Mouse (Mus musculus) CD4-positive, CD25-positive, alpha-beta regulatory T cell, adult 4 months (primary cell): ENCODE measurements around the gene Zc3h6. TPM values are rescaled to one million over a fixed set of nuclear protein-coding genes. Genes with fewer than 3 reads are reported as not detected.
A peak's percentile ranks its signal among the peaks of the same experiment; 100 is the strongest.

Experiments
- ATAC-seq: one replicate; pipeline ENCODE4 v1.8.0; 2017
- polyA plus RNA-seq, 2 experiments: library from polyadenylated mRNA; unstranded; fragments of 100-300 nt; shearing (Covaris generic); gene quantifications; one replicate each; pipeline ENCODE4 v1.2.1; 2017

Gene Zc3h6
- polyA plus RNA-seq = 10 to 100 TPM in 1 of 2 experiments, 1 to 10 TPM in 1; 9.6 to 11.9 TPM

DNA sequence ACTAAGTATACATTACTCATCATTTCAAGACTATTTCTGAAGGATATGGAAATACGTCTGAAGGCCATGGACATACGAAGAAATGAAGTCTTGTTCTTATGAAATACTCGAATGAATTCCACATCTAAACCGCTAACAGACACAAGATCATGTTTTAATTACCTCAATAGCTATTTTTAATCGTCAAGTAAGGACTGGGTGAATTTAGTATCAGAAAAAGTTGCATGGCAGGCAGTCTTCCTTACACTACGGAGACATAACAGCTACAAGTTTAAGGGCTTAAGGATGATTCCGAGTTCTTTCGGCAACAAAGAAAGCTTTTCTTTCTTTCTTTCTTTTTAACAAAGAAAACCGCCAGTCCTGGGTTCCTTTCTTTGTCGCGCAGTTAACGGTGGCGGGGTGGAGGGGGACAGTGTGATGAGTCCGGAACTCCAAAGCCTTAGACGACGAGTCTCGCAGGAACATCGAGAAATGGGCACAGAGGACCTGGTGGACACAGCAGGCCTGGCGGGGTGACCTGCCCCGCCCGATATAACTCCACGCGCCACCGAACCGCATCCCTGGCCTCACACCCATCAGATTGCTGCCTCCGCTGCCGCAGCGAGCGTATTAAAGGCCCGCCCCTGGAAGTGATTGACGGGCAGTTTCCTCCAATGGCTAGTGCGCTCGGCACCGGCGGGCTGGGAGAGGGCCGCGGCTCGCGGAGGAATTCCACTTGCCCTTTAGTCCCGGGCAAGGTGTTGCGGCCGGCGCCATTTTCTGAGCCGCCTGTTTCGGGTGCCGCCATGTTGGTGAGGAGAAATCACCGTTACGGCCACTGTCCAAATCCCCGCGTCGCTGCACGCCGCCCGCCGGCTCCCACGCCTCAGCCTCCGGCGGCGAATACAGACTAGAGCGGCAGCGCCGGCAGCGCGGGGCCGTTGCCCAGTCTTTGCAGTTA, at the start of gene Zc3h6:
Gene Zc3h6 (plus strand): TSS at position 762 of the 940 bp plus-strand sequence.
- peak; percentile 97 for ATAC-seq

DNA sequence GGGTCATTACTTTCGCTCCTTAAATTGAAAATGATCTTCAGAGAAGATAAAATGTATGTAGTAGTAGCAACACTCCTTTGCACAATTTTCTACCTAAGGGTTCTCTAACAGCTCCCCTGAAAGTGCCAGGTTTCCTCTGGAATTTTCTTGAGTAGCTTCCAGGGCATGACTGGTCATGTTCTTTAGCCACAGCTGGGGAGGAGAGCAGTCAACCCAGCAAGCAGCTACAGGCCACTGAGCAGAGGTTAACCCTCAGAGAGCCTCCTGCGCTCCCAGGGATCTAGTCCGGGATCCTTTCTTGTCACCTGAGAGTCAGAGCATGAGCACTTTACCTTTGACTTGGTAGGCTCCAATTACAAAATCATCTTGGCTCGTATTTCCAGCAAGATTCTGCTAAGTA, 42.4 kb upstream of the Zc3h6 start:
- ATAC-seq = no peak

DNA sequence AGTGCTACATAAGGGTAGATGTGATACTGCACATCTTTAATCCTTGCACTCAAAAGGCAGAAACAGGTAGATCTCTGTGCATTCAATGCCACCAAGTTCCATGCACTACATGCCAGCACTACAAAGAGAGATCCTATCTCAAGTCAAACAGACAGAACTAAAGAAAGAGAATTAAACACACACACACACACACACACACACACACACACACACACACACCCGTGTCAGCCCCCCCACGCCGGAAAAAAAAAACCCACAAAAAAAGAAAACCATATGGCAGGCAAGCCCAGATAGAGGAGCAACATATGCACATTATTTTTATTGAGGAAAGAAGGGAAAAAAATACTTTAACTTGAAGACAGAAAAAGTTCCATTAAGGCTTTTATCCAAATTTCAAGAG, 38.8 kb upstream of the Zc3h6 start:
- no peak for ATAC-seq

DNA sequence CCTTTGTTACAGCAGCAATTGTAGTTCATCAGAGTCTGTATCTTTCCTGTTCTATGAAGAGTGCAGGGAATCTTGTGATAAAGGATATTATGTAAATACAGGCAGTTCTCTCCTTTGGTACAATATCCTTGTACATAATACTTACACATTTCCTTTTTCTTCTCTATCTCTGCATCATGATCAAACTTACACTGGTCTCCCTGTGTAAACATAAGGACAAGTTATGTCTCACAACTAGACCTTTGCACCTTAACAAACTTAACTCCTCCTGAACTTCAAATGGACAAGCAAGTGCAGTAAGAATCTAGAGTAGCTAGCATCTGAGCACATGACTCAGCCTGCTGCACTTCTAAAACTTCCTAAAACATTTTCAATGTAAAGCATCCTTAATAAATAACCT, 36.5 kb upstream of the Zc3h6 start:
- no peak for ATAC-seq

DNA sequence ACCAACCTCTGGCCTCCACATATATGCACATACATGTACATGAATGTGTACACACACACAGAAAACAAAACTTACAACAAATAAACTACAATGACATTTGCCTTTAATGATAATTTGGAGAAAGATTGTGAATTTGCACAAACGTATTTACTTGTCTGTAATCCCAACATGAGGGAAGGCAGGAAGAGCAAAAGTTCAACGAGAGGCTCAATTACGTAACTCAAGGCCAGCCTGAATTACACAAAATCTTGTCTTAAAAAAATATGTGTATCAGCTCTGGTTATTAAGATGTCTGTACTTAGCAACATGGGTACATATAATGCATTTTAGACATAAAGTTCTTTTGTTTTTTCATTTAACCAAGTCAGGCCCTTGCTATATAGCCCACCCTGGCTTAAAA, 30.9 kb upstream of the Zc3h6 start:
- ATAC-seq = no peak

DNA sequence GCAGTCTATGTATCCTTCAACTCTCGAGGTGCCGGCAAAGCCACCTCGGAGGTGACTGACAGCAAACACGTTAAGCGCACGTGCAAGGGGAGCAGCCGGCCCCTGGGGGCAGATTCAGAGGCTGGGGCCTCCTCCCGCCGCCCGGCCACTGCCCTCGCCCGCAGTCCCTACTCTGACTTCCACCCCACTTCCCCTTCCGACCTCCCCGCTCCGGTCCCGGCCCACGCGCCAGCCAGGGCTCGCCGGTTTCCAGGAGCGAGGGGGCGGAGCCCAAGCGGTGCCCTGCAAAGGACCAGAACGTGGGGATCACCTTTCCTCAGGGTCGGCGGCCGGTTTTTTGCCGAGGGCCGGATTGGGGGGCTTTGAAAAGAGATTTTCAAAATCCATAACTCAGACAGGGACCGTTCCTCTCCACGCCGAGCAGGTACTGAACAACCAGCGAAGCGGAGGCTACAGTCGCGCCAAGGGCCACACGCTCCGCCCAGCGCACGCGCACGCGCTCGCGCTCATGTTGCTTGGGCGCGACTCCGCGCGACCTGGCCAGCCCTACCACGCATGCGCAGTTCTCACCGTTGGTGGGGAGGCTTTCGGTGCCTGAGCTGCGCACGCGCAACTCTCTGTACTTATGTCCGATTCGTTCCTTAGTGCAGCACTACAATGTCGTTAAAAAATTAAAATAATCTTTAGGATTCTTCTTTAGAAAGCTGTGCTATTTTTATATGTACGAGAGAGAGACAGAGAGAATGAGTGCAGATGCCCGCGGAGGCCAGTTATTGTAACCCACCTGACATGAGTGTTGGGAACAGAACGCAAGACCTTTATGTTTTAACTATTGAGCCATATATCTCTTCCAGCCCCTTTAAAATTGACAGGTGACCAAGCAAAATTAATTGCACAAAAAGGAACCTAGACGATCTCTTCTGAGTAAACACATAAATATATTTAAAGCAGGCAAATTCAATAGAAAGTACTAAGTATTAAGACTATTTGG, 23.4 kb upstream of the Zc3h6 start, which contains the start of gene Zc3h8:
Gene Zc3h8 (minus strand): TSS at position 540 of the 991 bp plus-strand sequence.
- ATAC-seq = peak; percentile 90

DNA sequence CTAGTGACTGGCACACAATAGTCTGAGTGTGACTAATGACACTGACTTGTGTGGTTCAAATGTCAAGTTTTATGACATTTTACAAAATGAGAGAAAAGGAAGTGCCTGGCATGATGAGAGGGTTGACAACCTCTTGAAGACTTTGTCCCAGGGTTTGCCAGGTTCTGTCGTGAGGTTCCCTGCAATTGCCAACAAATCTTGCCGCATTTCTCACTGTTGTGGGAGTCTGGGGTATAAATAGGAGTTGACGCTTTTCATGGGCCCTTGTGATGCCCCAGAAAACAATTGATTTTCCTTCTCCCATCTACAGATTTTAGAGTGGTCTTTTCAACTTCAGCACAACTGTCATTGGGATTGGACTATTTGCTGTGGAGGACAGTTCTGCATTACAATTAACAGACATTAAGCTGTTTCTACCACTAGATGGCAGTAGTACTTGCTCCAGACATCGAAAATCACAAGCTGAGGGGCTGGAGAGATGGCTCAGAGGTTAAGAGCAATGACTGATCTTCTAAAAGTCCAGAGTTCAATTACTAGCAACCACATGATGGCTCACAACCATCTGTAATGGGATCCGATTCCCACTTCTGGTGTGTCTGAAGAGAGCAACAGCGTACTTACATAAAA, 19.1 kb upstream of the Zc3h6 start:
- peak; percentile 29 for ATAC-seq

DNA sequence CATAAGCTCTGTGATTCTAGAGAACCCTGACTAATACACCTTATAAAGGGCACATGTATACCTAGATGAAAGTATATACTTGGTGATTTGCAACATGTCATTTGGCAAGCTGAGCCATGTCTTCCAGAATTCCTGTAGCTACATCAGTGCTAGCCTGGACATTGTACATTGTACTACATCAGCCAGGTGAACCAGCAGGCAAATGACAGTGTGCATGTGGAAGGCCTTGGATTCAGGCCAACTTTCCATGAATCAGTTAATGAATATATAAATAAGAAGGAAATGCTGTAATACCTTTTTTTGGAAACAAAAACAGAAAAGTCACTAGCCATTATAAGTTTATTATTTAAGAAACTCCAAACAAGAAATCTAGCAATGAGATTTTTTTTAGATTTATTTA, 13.0 kb upstream of the Zc3h6 start:
- ATAC-seq = no peak

DNA sequence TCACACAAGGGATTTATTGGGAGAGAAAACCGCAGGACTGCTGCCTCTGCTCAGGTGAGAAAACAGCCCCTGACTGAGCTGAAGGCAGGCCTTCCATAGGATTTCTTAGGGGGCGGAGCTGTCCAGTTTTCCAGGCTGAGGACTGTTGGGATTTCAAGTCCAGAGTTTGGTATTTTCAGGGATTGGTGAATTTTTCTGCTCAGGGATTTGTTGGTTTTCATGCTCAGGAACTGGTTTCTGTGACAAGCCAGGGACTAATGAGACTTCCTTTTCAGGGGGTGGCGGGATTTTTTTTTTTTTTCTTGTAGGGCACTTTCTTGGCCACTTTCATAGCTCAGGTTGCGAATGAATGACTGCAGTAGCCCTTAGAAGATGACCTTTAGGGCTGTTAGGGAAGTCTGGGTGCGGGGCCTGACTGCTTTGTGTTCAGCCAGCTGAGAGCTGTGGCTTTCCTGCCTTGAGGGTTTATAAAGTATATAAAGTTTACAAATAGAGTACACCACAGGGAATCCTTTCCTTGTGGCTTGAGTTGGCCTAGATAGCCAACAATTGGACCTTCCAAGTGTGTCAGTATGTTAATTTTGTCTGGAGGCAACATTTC, 1.6 kb upstream of the Zc3h6 start:
- no peak for ATAC-seq

DNA sequence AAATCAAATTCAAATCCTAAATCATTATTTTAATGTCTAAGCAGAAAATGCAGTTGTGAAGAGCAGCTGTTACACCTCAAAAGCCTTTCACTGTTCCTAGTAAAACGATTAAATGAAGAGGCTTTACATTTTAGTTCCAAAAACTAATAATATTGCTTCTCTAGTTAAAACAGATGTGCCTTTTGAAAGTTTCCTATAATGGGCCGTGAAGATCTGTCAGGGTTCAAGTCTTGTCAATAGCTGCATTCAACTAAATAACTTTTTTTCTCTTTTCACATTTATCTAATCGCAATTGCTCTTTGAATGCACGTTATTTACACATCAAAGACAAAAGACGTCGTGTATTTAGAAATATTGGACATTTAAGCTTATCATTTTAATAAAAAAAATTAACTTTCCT, 966 bp upstream of the Zc3h6 start:
- ATAC-seq = no peak

DNA sequence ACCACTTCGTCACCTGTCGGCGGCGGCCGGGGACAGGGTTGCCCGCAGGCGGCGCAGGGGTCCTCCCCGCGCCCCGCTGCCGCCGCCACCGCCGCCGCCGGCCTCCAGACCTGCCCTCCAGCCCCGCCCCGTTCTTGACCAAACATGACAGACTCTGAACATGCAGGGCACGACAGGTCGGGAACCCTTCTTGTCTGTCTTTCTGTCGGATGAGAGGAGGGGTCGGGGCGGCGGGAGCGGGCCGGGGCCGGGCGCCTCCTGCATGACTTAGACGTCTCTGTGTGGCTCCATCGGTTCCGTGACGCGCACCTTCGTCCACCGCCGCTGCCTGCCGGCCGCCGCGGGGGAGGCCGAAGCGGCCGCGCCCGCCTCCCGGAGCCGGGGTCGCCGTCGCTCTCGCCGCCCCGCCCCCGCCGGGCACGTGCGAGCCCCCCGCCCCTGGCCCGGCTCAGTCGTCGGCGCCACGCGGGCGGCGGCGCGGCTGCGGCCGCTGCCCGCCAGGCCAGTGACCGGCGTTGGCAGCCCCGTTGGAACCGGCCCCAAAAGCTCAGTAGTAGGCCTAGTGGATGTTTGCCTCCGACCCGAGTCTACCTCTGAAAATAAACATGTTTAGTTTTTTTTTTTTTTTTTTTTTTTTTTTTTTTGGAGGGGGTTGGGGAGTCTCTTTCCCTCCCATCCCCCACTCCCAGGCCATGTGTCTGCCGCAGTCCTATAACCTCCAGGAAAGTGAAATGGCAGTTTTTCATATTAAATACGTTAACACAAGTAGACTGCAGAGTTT, 649 bp downstream of the Zc3h6 start, which contains the start of gene Gm10762:
Gene Gm10762 (minus strand): TSS at position 65 of the 781 bp plus-strand sequence.
- peak; percentile 12 for ATAC-seq

DNA sequence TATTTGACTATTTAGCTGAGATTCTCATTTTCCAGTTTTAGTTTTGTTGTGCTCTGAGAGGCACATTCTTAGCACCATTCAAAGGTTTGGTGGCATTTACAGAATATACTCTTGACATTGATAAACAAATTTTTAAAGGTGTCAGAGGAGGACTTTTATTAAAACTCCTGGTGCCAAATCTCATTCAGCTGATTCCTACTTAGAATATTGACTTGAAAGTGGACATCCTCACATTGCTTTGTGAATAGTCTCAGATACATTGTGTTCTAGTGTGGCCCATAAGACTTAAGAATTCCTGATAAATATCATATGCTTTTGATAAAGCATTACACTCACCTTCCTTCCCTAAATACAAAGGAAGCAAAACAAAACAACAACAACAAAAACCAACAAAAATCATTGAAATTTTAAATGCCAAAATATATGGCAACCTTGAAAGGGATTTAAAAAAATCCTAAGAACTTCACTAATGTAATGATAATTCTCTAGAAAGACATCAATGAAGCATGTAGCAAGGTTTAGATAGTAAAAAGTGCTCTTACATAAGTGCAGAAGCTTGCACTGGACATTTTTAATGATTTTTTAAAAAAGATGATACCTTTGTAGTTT, 1.4 kb downstream of the Zc3h6 start:
- no peak for ATAC-seq

DNA sequence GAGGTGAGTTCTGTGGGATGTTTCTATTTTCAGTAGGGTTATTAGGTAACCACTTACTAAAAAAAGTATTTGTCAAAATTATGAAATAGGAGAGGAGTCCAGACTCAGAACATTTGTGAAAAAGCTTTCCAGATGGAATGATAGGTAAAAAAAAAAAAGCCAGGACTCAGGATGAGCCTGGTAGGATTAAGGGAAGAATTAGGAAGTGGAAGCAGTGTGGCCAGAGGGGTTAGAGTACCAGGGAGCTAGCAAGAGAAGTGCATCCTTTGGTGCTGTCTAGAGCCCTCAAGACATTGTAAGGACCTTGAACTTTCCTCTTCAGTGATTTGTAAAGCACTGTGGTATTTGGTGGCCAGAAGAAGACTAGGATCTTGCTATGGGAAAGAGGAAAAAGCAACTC, 5.1 kb downstream of the Zc3h6 start:
- no peak for ATAC-seq

DNA sequence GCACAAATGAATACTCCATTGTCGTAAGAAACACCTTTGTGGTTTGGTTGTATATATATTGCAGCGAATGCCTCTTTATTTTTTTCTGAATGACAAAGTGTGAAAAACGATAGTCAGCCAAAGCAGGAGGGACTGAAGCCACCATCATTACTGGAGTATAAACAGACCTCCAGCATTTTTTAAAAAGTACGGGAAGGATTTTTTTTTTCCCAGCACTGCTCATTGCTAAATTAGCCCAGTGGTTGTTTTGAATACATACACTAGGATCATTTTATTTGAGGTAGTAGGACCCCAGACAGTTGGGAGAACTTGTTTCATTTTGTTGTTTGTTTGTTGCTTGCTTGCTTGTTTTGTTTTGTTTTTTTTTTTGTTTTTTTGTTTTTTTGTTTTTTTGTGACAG, 8.4 kb downstream of the Zc3h6 start:
- no peak for ATAC-seq

DNA sequence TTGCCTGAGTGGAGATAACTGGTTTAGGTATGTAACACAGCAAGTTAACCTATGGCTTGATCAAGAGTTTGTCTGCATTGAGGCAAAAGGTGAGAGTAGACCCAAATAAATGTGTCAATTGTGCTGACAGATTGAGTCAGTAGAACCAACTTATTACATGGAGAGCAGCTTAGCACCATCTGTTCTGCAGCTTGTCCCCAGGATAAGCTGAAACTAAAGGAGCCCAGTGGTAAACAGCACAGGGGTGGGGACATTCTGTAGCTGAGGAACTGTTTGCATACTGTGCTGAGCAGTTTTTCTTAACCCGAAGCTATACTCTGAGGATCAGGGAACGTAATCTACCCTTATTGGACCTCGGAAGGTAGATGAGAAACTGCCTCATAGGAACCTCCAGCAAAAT, 17.5 kb downstream of the Zc3h6 start:
- ATAC-seq = no peak

DNA sequence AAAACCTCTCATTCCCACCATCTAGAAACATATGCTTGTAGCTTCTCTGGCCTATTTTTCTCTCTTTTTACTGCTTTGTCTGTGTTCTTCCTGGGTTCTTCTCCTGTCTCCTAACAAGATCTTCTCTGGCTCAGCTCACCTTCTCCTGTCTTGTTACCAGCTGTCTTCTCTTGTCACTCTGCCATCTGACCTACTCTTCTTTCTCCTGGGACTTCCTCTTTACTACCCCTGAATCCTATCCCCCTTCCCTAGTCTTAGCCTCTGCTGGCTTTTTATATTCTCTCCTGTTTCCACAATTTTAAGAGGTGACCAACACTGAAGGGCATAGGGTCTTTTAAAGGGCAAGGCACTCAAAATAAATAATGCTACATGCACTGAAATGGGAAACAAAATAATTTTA, 37.7 kb downstream of the Zc3h6 start:
- ATAC-seq = no peak

DNA sequence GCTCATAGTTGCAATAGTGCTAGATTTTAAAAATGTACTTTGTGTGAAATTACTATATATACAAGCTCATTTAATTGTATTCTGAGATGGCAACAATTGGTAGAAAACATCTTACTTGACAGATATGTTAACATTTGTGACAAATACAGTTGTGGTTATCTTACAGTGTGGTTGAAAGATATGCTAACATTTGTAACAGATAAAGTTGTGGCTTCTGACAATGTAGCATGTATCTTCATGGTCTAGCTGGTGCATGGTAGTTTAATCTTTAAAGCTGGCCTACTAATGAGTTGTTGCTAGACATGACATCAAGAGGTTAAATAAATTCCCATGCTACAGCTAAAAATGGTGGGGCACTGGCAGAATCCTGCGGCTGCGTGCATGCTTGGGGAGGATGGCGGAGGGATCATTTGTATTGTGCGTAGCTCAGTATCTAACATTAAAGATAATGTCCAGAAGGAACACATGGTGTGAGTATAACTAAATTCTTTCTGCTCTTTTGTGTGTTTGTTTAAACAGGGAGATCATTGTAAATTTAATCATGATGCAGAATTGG, 39.1 kb downstream of the Zc3h6 start:
- ATAC-seq = no peak

DNA sequence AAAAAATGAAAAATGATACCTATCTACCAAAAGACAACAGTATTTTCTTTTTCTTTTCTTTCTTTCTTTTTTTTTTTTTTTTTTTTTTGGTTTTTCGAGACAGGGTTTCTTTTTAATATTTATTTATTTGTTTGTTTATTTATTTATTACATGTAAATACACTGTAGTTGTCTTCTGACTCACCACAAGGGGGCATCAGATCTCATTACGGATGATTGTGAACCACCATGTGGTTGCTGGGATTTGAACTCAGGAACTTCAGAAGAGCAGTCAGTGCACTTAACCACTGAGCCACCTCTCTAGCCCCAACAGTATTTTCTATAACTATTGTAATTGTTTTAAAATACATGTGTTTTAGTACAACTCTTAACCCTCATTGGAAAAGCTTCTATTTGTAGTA, 41.7 kb downstream of the Zc3h6 start:
- ATAC-seq = peak; percentile 23

DNA sequence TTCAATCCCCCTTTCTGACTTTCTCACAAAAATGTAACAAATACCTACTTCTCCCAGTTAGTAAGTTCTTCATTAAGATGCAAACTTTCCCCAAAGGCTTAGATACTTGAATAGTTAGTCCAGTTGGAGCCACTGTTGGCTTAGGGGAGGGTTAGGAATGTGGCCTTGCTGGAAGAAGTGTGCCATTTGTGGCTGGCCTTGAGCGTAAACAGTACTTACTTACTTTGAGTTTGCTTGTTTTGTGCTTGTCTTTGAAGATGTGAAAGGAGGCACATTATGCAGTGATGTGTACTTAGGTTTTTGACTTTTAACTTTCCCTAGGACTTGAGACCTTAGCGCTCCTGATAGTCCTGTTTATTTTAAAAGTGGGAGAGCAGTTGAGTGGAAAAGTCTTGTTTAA, 52.9 kb downstream of the Zc3h6 start:
- no peak for ATAC-seq

DNA sequence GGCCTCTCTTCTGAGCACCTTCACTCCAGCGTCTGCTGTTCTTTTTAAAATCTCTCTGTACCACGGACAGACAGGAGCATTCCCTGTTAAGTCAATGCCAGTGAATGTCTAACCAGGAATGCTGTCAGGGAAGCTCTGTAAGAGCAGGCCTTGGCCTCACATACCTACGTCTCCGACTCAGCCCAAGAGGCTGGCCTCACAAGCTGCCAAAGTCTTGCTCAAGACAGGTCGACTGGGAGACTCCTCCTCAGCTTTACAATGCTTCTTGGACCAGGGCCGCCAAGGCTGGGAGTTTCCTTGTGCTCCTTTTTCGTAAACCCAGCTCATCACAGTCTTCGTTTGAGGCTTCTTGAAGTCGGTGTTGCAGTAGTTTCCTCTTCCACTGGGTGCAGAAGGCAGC, 57.6 kb downstream of the Zc3h6 start:
- no peak for ATAC-seq

DNA sequence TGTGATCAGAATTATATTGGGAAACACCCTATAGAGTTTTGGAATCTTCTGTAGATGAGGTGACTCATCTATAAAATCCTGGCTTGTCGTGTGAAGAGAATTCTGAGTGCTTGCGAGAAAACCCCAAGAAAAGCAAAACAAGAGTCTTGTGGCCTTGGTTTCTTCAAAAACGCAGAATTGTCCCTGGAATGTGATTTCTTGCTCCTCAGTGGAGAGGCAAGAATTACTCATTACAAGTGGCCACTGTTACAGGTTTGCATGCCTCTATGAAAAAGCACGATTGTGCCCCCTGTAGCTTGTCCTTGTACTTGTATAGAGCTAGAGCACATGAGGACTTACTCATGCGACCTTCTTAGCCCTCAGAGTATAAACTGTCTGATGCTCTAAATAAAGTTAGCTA, 68.2 kb downstream of the Zc3h6 start:
- no peak for ATAC-seq
